Mouse (Mus musculus): ENCODE measurements around the gene Mis18a. TPM values are rescaled to one million over a fixed set of nuclear protein-coding genes. Genes with fewer than 3 reads are reported as not detected.

Gene Mis18a
- polyA plus RNA-seq, 2 experiments: 31.1 to 46.7 TPM

GRCm38 (mm10) chr16:90747143-90747542, 19.9 kb upstream of the Mis18a start:
- TF ChIP-seq EP300 (IDR thresholded peaks at IDR 0.05; ENCODE audit: low read depth) (no peak), CTCF (IDR thresholded peaks at IDR 0.05; ENCODE audit: low read depth) (no peak)
- WGBS (ENCODE audit: insufficient replicate concordance): 35% methylated on average over 6 of the region's 6 CpGs
- peaks cover 0 to 31% of the 10 kb centered on the region in 2 experiments; a peak in 3 of 4 replicates for H3K4me1 ChIP-seq (replicated peaks; ENCODE audit: control insufficient read depth in 2 of 2, insufficient read depth in 2 of 2, low read length in 1 of 2)
- H3K27me3 ChIP-seq (ENCODE audit: control insufficient read depth, insufficient read depth, low read length): no peaks in the 10 kb centered on the region
- H3K9me3 ChIP-seq (ENCODE audit: control insufficient read depth, low read length): no peaks in the 10 kb centered on the region
- peaks cover 21% of the 10 kb centered on the region for H3K36me3 ChIP-seq (replicated peaks; ENCODE audit: control insufficient read depth, insufficient read depth, low read depth)
- H3K27ac ChIP-seq: no peak overlapping the region
- H3K4me2 ChIP-seq (ENCODE audit: low read depth): no peak overlapping the region
- DNase-seq (ENCODE audit: low read depth in 3 of 3, low spot score in 3 of 3) (no peak), ATAC-seq (ENCODE audit: insufficient read depth) (no peak)
- no peak overlapping the region for H3K4me3 ChIP-seq (ENCODE audit: insufficient read depth in 1 of 2, low read depth in 2 of 2, low read length in 2 of 2)
- H3K9ac ChIP-seq (replicated peaks): no peak overlapping the region

GRCm38 (mm10) chr16:90738092-90738956, 11.1 kb upstream of the Mis18a start, which contains the start of gene Mrap:
Gene Mrap (plus strand): TSS chr16:90738207.
- peak; percentile 76 for TF ChIP-seq CTCF (IDR thresholded peaks at IDR 0.05; ENCODE audit: low read depth)
- peak; percentile 63 for TF ChIP-seq EP300 (IDR thresholded peaks at IDR 0.05; ENCODE audit: low read depth)
- Histone ChIP-seq H3K9ac (replicated peaks) (peak within 1 kb of the TSS; percentile 80), H3K9me3 (ENCODE audit: control insufficient read depth, low read length) (no peaks in the 10 kb centered on the region), H3K27ac (peak within 1 kb of the TSS; percentile 79), H3K4me3 (ENCODE audit: insufficient read depth in 1 of 2, low read depth in 2 of 2, low read length in 2 of 2) (peak within 1 kb of the TSS; percentile 62 to 72), H3K36me3 (replicated peaks; ENCODE audit: control insufficient read depth, insufficient read depth, low read depth) (peaks cover 4% of the 10 kb centered on the region; the same call in 1 of the 2 replicates), H3K4me2 (ENCODE audit: low read depth) (peak within 1 kb of the TSS; percentile 73), H3K27me3 (ENCODE audit: control insufficient read depth, insufficient read depth, low read length) (no peaks in the 10 kb centered on the region), H3K4me1 (replicated peaks; ENCODE audit: control insufficient read depth in 2 of 2, insufficient read depth in 2 of 2, low read length in 1 of 2) (peaks cover 15 to 36% of the 10 kb centered on the region in 2 experiments)
- DNase-seq (ENCODE audit: low read depth in 3 of 3, low spot score in 3 of 3) (peak in 2 of 3 experiments; percentile 20 to 50), ATAC-seq (ENCODE audit: insufficient read depth) (peak; percentile 88)
- WGBS (ENCODE audit: insufficient replicate concordance): 36% methylated on average over 26 of the region's 26 CpGs

- Histone ChIP-seq H3K27ac (peak overlapping the region; percentile 21), H3K4me3 (ENCODE audit: insufficient read depth in 1 of 2, low read depth in 2 of 2, low read length in 2 of 2) (no peak overlapping the region), H3K9ac (replicated peaks) (no peak overlapping the region), H3K4me1 (replicated peaks; ENCODE audit: control insufficient read depth in 2 of 2, insufficient read depth in 2 of 2, low read length in 1 of 2) (peaks cover 15 to 26% of the 10 kb centered on the region in 2 experiments), H3K36me3 (replicated peaks; ENCODE audit: control insufficient read depth, insufficient read depth, low read depth) (no peaks in the 10 kb centered on the region), H3K4me2 (ENCODE audit: low read depth) (no peak overlapping the region), H3K27me3 (ENCODE audit: control insufficient read depth, insufficient read depth, low read length) (no peaks in the 10 kb centered on the region), H3K9me3 (ENCODE audit: control insufficient read depth, low read length) (no peaks in the 10 kb centered on the region)
- no peak for DNase-seq (ENCODE audit: low read depth in 3 of 3, low spot score in 3 of 3)
- no peak for TF ChIP-seq CTCF (IDR thresholded peaks at IDR 0.05; ENCODE audit: low read depth)
- TF ChIP-seq EP300 (IDR thresholded peaks at IDR 0.05; ENCODE audit: low read depth): no peak
- 56% methylated on average over 10 of the region's 10 CpGs for WGBS (ENCODE audit: insufficient replicate concordance)
- ATAC-seq (ENCODE audit: insufficient read depth): no peak; the same call in 1 of the 2 replicates
Measured at GRCm38 (mm10) chr16:90736672-90737270, 9.6 kb upstream of the Mis18a start.

GRCm38 (mm10) chr16:90735611-90736010, 8.4 kb upstream of the Mis18a start:
- ATAC-seq (ENCODE audit: insufficient read depth): no peak
- H3K27ac ChIP-seq: no peak overlapping the region

More at GRCm38 (mm10) chr16:90735611-90736010, 8.4 kb upstream of the Mis18a start:
- Histone ChIP-seq H3K36me3 (replicated peaks; ENCODE audit: control insufficient read depth, insufficient read depth, low read depth) (no peaks in the 10 kb centered on the region), H3K9me3 (ENCODE audit: control insufficient read depth, low read length) (no peaks in the 10 kb centered on the region; the same call in 1 of the 2 replicates), H3K27me3 (ENCODE audit: control insufficient read depth, insufficient read depth, low read length) (no peaks in the 10 kb centered on the region), H3K9ac (replicated peaks) (no peak overlapping the region), H3K4me2 (ENCODE audit: low read depth) (no peak overlapping the region), H3K4me1 (replicated peaks; ENCODE audit: control insufficient read depth in 2 of 2, insufficient read depth in 2 of 2, low read length in 1 of 2) (peaks cover 15 to 18% of the 10 kb centered on the region in 2 experiments), H3K4me3 (ENCODE audit: insufficient read depth in 1 of 2, low read depth in 2 of 2, low read length in 2 of 2) (no peak overlapping the region)
- TF ChIP-seq CTCF (IDR thresholded peaks at IDR 0.05; ENCODE audit: low read depth): no peak
- no peak for TF ChIP-seq EP300 (IDR thresholded peaks at IDR 0.05; ENCODE audit: low read depth)
- no peak for DNase-seq (ENCODE audit: low read depth in 3 of 3, low spot score in 3 of 3)
- 46% methylated on average over 4 of the region's 4 CpGs for WGBS (ENCODE audit: insufficient replicate concordance)
